ENCODE assay signal across 25 mouse cellular contexts in genomic region chr7:102337326-102337725, GRCm38 (mm10).
DNase-seq lines count a peak whose midpoint lies in the region; ATAC-seq and TF ChIP-seq lines count a peak whose summit lies in the region.
"Had no signal": no experiment of that assay in that cellular context is flagged by ENCODE, and none has a peak within 500 bp of the region (broad histone marks: within the 10 kb centered on the region; RNA-seq: fewer than 3 reads in every experiment).

No protein-coding gene starts in this region.

- no peak overlapping the region for H3K4me2 ChIP-seq in heart, postnatal 0 days (ENCODE audit: low read depth, low read length)
- no peak overlapping the region for H3K4me2 ChIP-seq in lung, embryonic 15.5 days
- H3K4me2 ChIP-seq: embryonic facial prominence, embryonic 15.5 days; forebrain, embryonic 12.5 days; heart, embryonic 12.5 days; hindbrain, embryonic 15.5 days; liver, embryonic 15.5 days; midbrain, embryonic 13.5 days; neural tube, embryonic 15.5 days had no signal

- H3K4me1 ChIP-seq in heart, postnatal 0 days (ENCODE audit: control insufficient read depth, insufficient read depth) = peaks cover 9% of the 10 kb centered on the region; the same call in 1 of the 2 replicates
- peaks cover 7% of the 10 kb centered on the region for H3K4me1 ChIP-seq in lung, embryonic 15.5 days
- peaks cover 14% of the 10 kb centered on the region for H3K4me1 ChIP-seq in thymus, adult 2 months (replicated peaks; ENCODE audit: control insufficient read depth, insufficient read depth, low read length)
- H3K4me1 ChIP-seq: embryonic facial prominence, embryonic 10.5 days; embryonic facial prominence, embryonic 15.5 days; forebrain, embryonic 12.5 days; hindbrain, embryonic 10.5 days; hindbrain, embryonic 15.5 days; liver, embryonic 15.5 days; midbrain, embryonic 13.5 days; neural tube, embryonic 15.5 days had no signal

- H3K27ac ChIP-seq in gastrocnemius, adult 2 months = peak overlapping the region; percentile 75
- H3K27ac ChIP-seq in heart, postnatal 0 days (ENCODE audit: low read depth) = 0 out of 2 replicates have a peak overlapping the region, but pooled peaks have one; percentile 0
- H3K27ac ChIP-seq in lung, embryonic 15.5 days = 0 out of 2 replicates have a peak overlapping the region, but pooled peaks have one; percentile 29
- H3K27ac ChIP-seq in thymus, adult 2 months (ENCODE audit: control insufficient read depth, insufficient read depth, low read length) = peak overlapping the region; percentile 88
- H3K27ac ChIP-seq: embryonic facial prominence, embryonic 10.5 days; embryonic facial prominence, embryonic 15.5 days; forebrain, embryonic 12.5 days; hindbrain, embryonic 10.5 days; hindbrain, embryonic 15.5 days; liver, embryonic 15.5 days; midbrain, embryonic 13.5 days; neural tube, embryonic 15.5 days had no signal

- H3K9me3 ChIP-seq in heart, postnatal 0 days (replicated peaks; ENCODE audit: control insufficient read depth, low read length) = no peaks in the 10 kb centered on the region
- no peaks in the 10 kb centered on the region for H3K9me3 ChIP-seq in lung, embryonic 15.5 days
- H3K9me3 ChIP-seq: embryonic facial prominence, embryonic 10.5 days; embryonic facial prominence, embryonic 15.5 days; forebrain, embryonic 12.5 days; G1E; heart, embryonic 12.5 days; hindbrain, embryonic 10.5 days; hindbrain, embryonic 15.5 days; liver, embryonic 15.5 days; midbrain, embryonic 13.5 days; neural tube, embryonic 15.5 days had no signal

- H3K9ac ChIP-seq in heart, postnatal 0 days (replicated peaks; ENCODE audit: low read depth, low read length) = no peak overlapping the region
- no peak overlapping the region for H3K9ac ChIP-seq in lung, embryonic 15.5 days
- H3K9ac ChIP-seq: embryonic facial prominence, embryonic 15.5 days; forebrain, embryonic 12.5 days; forebrain, postnatal 0 days; heart, embryonic 12.5 days; hindbrain, embryonic 15.5 days; liver, embryonic 15.5 days; midbrain, embryonic 13.5 days; neural tube, embryonic 15.5 days had no signal

- no peaks in the 10 kb centered on the region for H3K27me3 ChIP-seq in heart, postnatal 0 days (ENCODE audit: control insufficient read depth, insufficient read depth, low read length)
- no peaks in the 10 kb centered on the region for H3K27me3 ChIP-seq in lung, embryonic 15.5 days
- no peaks in the 10 kb centered on the region for H3K27me3 ChIP-seq in thymus, adult 2 months (ENCODE audit: control insufficient read depth, insufficient read depth, low read length)
- H3K27me3 ChIP-seq: embryonic facial prominence, embryonic 15.5 days; forebrain, embryonic 12.5 days; heart, embryonic 12.5 days; hindbrain, embryonic 15.5 days; liver, embryonic 15.5 days; midbrain, embryonic 13.5 days; neural tube, embryonic 15.5 days had no signal

- TF ChIP-seq CTCF in gastrocnemius, adult 2 months (IDR thresholded peaks at IDR 0.05) = no peak
- no peak for TF ChIP-seq CTCF in heart, postnatal 0 days (IDR thresholded peaks at IDR 0.05; ENCODE audit: low read depth)
- TF ChIP-seq CTCF in thymus, adult 2 months (IDR thresholded peaks at IDR 0.05; ENCODE audit: borderline replicate concordance, control insufficient read depth, extremely low read depth, insufficient read depth, low read length, poor library complexity) = no peak

- TF ChIP-seq EP300 in heart, postnatal 0 days (IDR thresholded peaks at IDR 0.05; ENCODE audit: low read depth) = no peak

- no peak for ATAC-seq in heart, postnatal 0 days (ENCODE audit: insufficient read depth, low read depth)
- ATAC-seq in lung, embryonic 15.5 days (ENCODE audit: borderline replicate concordance, extremely low read depth, low FRiP score, low TSS enrichment) = no peak
- ATAC-seq: forebrain, postnatal 0 days; midbrain, embryonic 13.5 days had no signal

- H3K4me3 ChIP-seq in gastrocnemius, adult 2 months = peak overlapping the region; percentile 13; the same call in 1 of the 2 replicates
- no peak overlapping the region for H3K4me3 ChIP-seq in heart, postnatal 0 days (ENCODE audit: low read depth, low read length)
- no peak overlapping the region for H3K4me3 ChIP-seq in lung, embryonic 15.5 days
- no peak overlapping the region for H3K4me3 ChIP-seq in thymus, adult 2 months (ENCODE audit: control insufficient read depth, insufficient read depth, low read length)
- H3K4me3 ChIP-seq: embryonic facial prominence, embryonic 10.5 days; embryonic facial prominence, embryonic 15.5 days; forebrain, embryonic 12.5 days; heart, embryonic 12.5 days; hindbrain, embryonic 10.5 days; hindbrain, embryonic 15.5 days; liver, embryonic 15.5 days; midbrain, embryonic 13.5 days; neural tube, embryonic 15.5 days had no signal

- 96% methylated on average over 5 of the region's 5 CpGs for WGBS in heart, postnatal 0 days
- 92% methylated on average over 5 of the region's 5 CpGs for WGBS in lung, embryonic 15.5 days
- 94% methylated on average over 5 of the region's 5 CpGs for WGBS in thymus, adult 2 months

- DNase-seq in gastrocnemius, adult 2 months = no peak
- DNase-seq in gastrocnemius, postnatal 10 days = no peak
- no peak for DNase-seq in heart, postnatal 0 days (ENCODE audit: low spot score)
- DNase-seq in heart, adult 9 months (ENCODE audit: low spot score in 2 of 2) = no peak
- DNase-seq in lung, postnatal 14 days = no peak
- DNase-seq in thymus, adult 2 months = no peak
- no peak for DNase-seq in thymus, postnatal 4 days
- DNase-seq: cerebellum, adult 8-10 months; forebrain, postnatal 0 days; gastrocnemius, postnatal 14 days; layer of hippocampus, postnatal 36 days; left cerebral cortex, postnatal 4 days; retina, postnatal 1 day; right cerebral cortex, postnatal 25 days had no signal

- no peaks in the 10 kb centered on the region for H3K36me3 ChIP-seq in heart, postnatal 0 days (replicated peaks; ENCODE audit: control insufficient read depth, insufficient read depth, low read length)
- no peaks in the 10 kb centered on the region for H3K36me3 ChIP-seq in lung, embryonic 15.5 days
- no peaks in the 10 kb centered on the region for H3K36me3 ChIP-seq in thymus, adult 2 months (ENCODE audit: control insufficient read depth, insufficient read depth, low read length)
- H3K36me3 ChIP-seq: embryonic facial prominence, embryonic 10.5 days; embryonic facial prominence, embryonic 15.5 days; forebrain, embryonic 12.5 days; heart, embryonic 12.5 days; hindbrain, embryonic 10.5 days; hindbrain, embryonic 15.5 days; liver, embryonic 15.5 days; midbrain, embryonic 13.5 days; neural tube, embryonic 15.5 days had no signal

- no peak for TF ChIP-seq POLR2A in thymus, adult 2 months (IDR thresholded peaks at IDR 0.05; ENCODE audit: control insufficient read depth, extremely low read depth, insufficient read depth, low read length, poor library complexity)

- intact Hi-C loops in gastrocnemius, adult 2 months (cut with DNase I) = no loop called here

Comparison
In these comparisons a context has a peak if more than half of its experiments do, and no peak if none do; other contexts are left out.
1. H3K27ac ChIP-seq: peak in every context shown above with its lines; median percentile 88 in thymus, adult 2 months; 75 in gastrocnemius, adult 2 months; 29 in lung, embryonic 15.5 days; 0 in heart, postnatal 0 days.